Mouse (Mus musculus) embryonic facial prominence, embryonic 15.5 days (tissue): ENCODE results near the gene Pbld1. TPM values are rescaled to one million over a fixed set of nuclear protein-coding genes. Genes with fewer than 3 reads are reported as not detected.

Experiments used
- ATAC-seq: fragments of 200-750 bp; cut with Nextera tagmentation; 2 replicates; pipeline ENCODE4 v1.8.0; 2017; ENCODE audit warnings: low read depth, moderate TSS enrichment; ENCODE audit not compliant: insufficient number of reproducible peaks, low FRiP score, low TSS enrichment
- H3K27ac ChIP-seq: fragments of 300-500 bp; sonication (generic); replicated peaks from 2 replicates; pipeline ENCODE4 v1.5.1; 2015; ENCODE audit warnings: mild to moderate bottlenecking, inconsistent platforms
- H3K27me3 ChIP-seq: fragments of 300-500 bp; sonication (generic); 2 replicates; pipeline ENCODE4 v1.6.1; 2015; ENCODE audit warnings: inconsistent platforms
- H3K36me3 ChIP-seq: fragments of 300-500 bp; sonication (generic); 2 replicates; pipeline ENCODE4 v1.6.1; 2015; ENCODE audit warnings: mild to moderate bottlenecking, inconsistent platforms
- H3K4me1 ChIP-seq: fragments of 300-500 bp; sonication (generic); 2 replicates; pipeline ENCODE4 v1.6.1; 2015; ENCODE audit warnings: inconsistent platforms
- H3K4me2 ChIP-seq: fragments of 300-500 bp; sonication (generic); replicated peaks from 2 replicates; pipeline ENCODE4 v1.6.1; 2015; ENCODE audit warnings: mild to moderate bottlenecking, inconsistent platforms
- H3K4me3 ChIP-seq: fragments of 300-500 bp; sonication (generic); replicated peaks from 2 replicates; pipeline ENCODE4 v1.5.1; 2015; ENCODE audit warnings: mild to moderate bottlenecking, inconsistent platforms
- H3K9ac ChIP-seq: fragments of 300-500 bp; sonication (generic); 2 replicates; pipeline ENCODE4 v1.6.1; 2015; ENCODE audit warnings: inconsistent platforms
- H3K9me3 ChIP-seq: fragments of 300-500 bp; sonication (generic); replicated peaks from 2 replicates; pipeline ENCODE4 v1.6.1; 2016; ENCODE audit warnings: inconsistent platforms
- WGBS: fragments of 180-500 bp; shearing (Covaris S2); methylation state at CpG from one replicate; pipeline ENCODE4 v1.1.7; 2015; 5-methylcytosine and 5-hydroxymethylcytosine counted together
- polyA plus RNA-seq: library from polyadenylated mRNA; unstranded; fragments of >200 nt; fragmentation: Nextera tagmentation; extraction: Ambion mirVana; gene quantifications from 2 replicates; pipeline ENCODE4 v1.2.1, GENCODE M21; 2015

Gene Pbld1
- polyA plus RNA-seq, 1 experiment from 2014 or later: 1.3 TPM

GRCm38 (mm10) chr10:63123141-63123540, 63.2 kb downstream of the Pbld1 start:
- WGBS: 79% methylated on average over 8 of the region's 8 CpGs
- no peaks in the 10 kb centered on the region for H3K4me1 ChIP-seq
- ATAC-seq: no peak
- no peaks in the 10 kb centered on the region for H3K27me3 ChIP-seq
- H3K9me3 ChIP-seq: no peaks in the 10 kb centered on the region
- H3K4me3 ChIP-seq: no peak overlapping the region
- no peak overlapping the region for H3K4me2 ChIP-seq
- no peak overlapping the region for H3K27ac ChIP-seq
- H3K9ac ChIP-seq: no peak overlapping the region
- H3K36me3 ChIP-seq: no peaks in the 10 kb centered on the region

- Histone ChIP-seq H3K36me3 (no peaks in the 10 kb centered on the region), H3K4me3 (no peak overlapping the region), H3K4me2 (no peak overlapping the region), H3K9ac (no peak overlapping the region), H3K4me1 (no peaks in the 10 kb centered on the region), H3K9me3 (no peaks in the 10 kb centered on the region), H3K27me3 (no peaks in the 10 kb centered on the region), H3K27ac (no peak overlapping the region)
- no peak for ATAC-seq
- WGBS: 79% methylated on average over 10 of the region's 10 CpGs
Observed at GRCm38 (mm10) chr10:63124016-63124415, 64.1 kb downstream of the Pbld1 start.

GRCm38 (mm10) chr10:63125343-63125742, 65.4 kb downstream of the Pbld1 start:
- WGBS: 27% methylated on average over 11 of the region's 11 CpGs
- no peaks in the 10 kb centered on the region for H3K4me1 ChIP-seq
- no peak overlapping the region for H3K4me3 ChIP-seq
- no peak overlapping the region for H3K4me2 ChIP-seq
- no peak overlapping the region for H3K9ac ChIP-seq
- H3K36me3 ChIP-seq: no peaks in the 10 kb centered on the region
- no peak for ATAC-seq
- H3K9me3 ChIP-seq: no peaks in the 10 kb centered on the region
- H3K27me3 ChIP-seq: no peaks in the 10 kb centered on the region
- no peak overlapping the region for H3K27ac ChIP-seq

GRCm38 (mm10) chr10:63126116-63126515, 66.2 kb downstream of the Pbld1 start:
- H3K9ac ChIP-seq: no peak overlapping the region
- ATAC-seq: no peak
- no peaks in the 10 kb centered on the region for H3K4me1 ChIP-seq
- H3K4me2 ChIP-seq: no peak overlapping the region
- no peak overlapping the region for H3K27ac ChIP-seq
- H3K27me3 ChIP-seq: no peaks in the 10 kb centered on the region
- no peaks in the 10 kb centered on the region for H3K36me3 ChIP-seq
- H3K9me3 ChIP-seq: no peaks in the 10 kb centered on the region
- WGBS: 74% methylated on average over 4 of the region's 4 CpGs
- H3K4me3 ChIP-seq: no peak overlapping the region

- Histone ChIP-seq H3K4me3 (no peak overlapping the region), H3K27me3 (no peaks in the 10 kb centered on the region), H3K4me2 (no peak overlapping the region), H3K9me3 (no peaks in the 10 kb centered on the region), H3K27ac (no peak overlapping the region), H3K36me3 (no peaks in the 10 kb centered on the region), H3K4me1 (no peaks in the 10 kb centered on the region), H3K9ac (no peak overlapping the region)
- 88% methylated on average over 6 of the region's 6 CpGs for WGBS
- ATAC-seq: no peak
Observed at GRCm38 (mm10) chr10:63127156-63127555, 67.2 kb downstream of the Pbld1 start.

Other genes with a start within 250 kb of the Pbld1 start
- 24.4 and 25.4 TPM in 2 replicates for gene Tet1, start 151.2 kb upstream of the Pbld1 start, polyA plus RNA-seq
- 12.3 and 14.4 TPM in 2 replicates for gene Slc25a16, start 139.5 kb upstream of the Pbld1 start, polyA plus RNA-seq
- 13.8 and 14.1 TPM in 2 replicates for gene Dna2, start 113.1 kb upstream of the Pbld1 start, polyA plus RNA-seq
- gene Rufy2, start 79.9 kb upstream of the Pbld1 start, polyA plus RNA-seq: 26.8 and 31.0 TPM in 2 replicates
- gene Hnrnph3, start 35.9 kb upstream of the Pbld1 start, polyA plus RNA-seq: 96.3 and 100 TPM in 2 replicates
- 0.62 and 1.3 TPM in 2 replicates for gene Pbld2, start 35.8 kb upstream of the Pbld1 start, polyA plus RNA-seq
- 0.24 and 0.32 TPM in 2 replicates for gene Atoh7, start 39.5 kb downstream of the Pbld1 start, polyA plus RNA-seq
- 4.1 and 4.4 TPM in 2 replicates for gene Mypn, start 143.8 kb downstream of the Pbld1 start, polyA plus RNA-seq
- gene Herc4, start 183.6 kb downstream of the Pbld1 start, polyA plus RNA-seq: 34.3 and 36.0 TPM in 2 replicates